In genomic region chr1:19951050-19951679, GRCm38 (mm10) we compare ENCODE assay signal across 16 mouse cellular contexts.
DNase-seq lines count a peak whose midpoint lies in the region; ATAC-seq and TF ChIP-seq lines count a peak whose summit lies in the region.
"Had no signal": no experiment of that assay in that cellular context is flagged by ENCODE, and none has a peak within 500 bp of the region (broad histone marks: within the 10 kb centered on the region; RNA-seq: fewer than 3 reads in every experiment).

No protein-coding gene starts in this region.

- H3K9ac ChIP-seq in kidney, postnatal 0 days (ENCODE audit: low read depth, low read length): no peak overlapping the region
- H3K9ac ChIP-seq in embryonic facial prominence, embryonic 13.5 days: no peak overlapping the region
- H3K9ac ChIP-seq in neural tube, embryonic 14.5 days (replicated peaks; ENCODE audit: low read depth, low read length): no peak overlapping the region
- H3K9ac ChIP-seq: limb, embryonic 12.5 days had no signal

- ATAC-seq in kidney, postnatal 0 days (replicated peaks; ENCODE audit: low FRiP score, low read depth): no peak
- no peak for ATAC-seq in embryonic facial prominence, embryonic 13.5 days (ENCODE audit: insufficient number of reproducible peaks, insufficient read depth, low FRiP score, low TSS enrichment, low read depth)
- peak; percentile 93 for ATAC-seq in neural tube, embryonic 14.5 days (ENCODE audit: low read depth)
- ATAC-seq: forebrain, embryonic 16.5 days had no signal

- DNase-seq in kidney, postnatal 0 days (ENCODE audit: low spot score): no peak
- no peak for DNase-seq in kidney, adult 18-20 months
- DNase-seq in midbrain, embryonic 10.5 days (ENCODE audit: low spot score): no peak
- no peak for DNase-seq in heart, adult 8-10 months (ENCODE audit: low spot score)
- no peak for DNase-seq in cerebellum, postnatal 14 days
- no peak for DNase-seq in yolk sac, embryonic 10.5 days (ENCODE audit: low spot score)
- DNase-seq: gastrocnemius, postnatal 36 days; heart, postnatal 10 days; kidney, postnatal 14 days; lung, postnatal 10 days; right cerebral cortex, postnatal 25 days; thymus, postnatal 36 days had no signal

- H3K9me3 ChIP-seq in kidney, postnatal 0 days (replicated peaks; ENCODE audit: low read length): no peaks in the 10 kb centered on the region
- no peaks in the 10 kb centered on the region for H3K9me3 ChIP-seq in embryonic facial prominence, embryonic 13.5 days
- H3K9me3 ChIP-seq in midbrain, embryonic 10.5 days (replicated peaks): no peaks in the 10 kb centered on the region
- H3K9me3 ChIP-seq in neural tube, embryonic 14.5 days (ENCODE audit: control insufficient read depth, low read length): no peaks in the 10 kb centered on the region
- H3K9me3 ChIP-seq: limb, embryonic 12.5 days had no signal

- H3K4me2 ChIP-seq in kidney, postnatal 0 days (ENCODE audit: low read length): peak overlapping the region; percentile 38
- H3K4me2 ChIP-seq in embryonic facial prominence, embryonic 13.5 days: peak overlapping the region; percentile 48
- H3K4me2 ChIP-seq in neural tube, embryonic 14.5 days (ENCODE audit: low read depth, low read length): peak overlapping the region; percentile 11; the same call in 1 of the 2 replicates
- H3K4me2 ChIP-seq: limb, embryonic 12.5 days had no signal

- no peak for TF ChIP-seq CTCF in kidney, postnatal 0 days (IDR thresholded peaks at IDR 0.05; ENCODE audit: low read depth)

- no peaks in the 10 kb centered on the region for H3K27me3 ChIP-seq in kidney, postnatal 0 days (ENCODE audit: insufficient read depth, low read length)
- no peaks in the 10 kb centered on the region for H3K27me3 ChIP-seq in embryonic facial prominence, embryonic 13.5 days
- H3K27me3 ChIP-seq in midbrain, embryonic 10.5 days (ENCODE audit: low read depth, poor library complexity, severe bottlenecking): peaks cover 32% of the 10 kb centered on the region
- no peaks in the 10 kb centered on the region for H3K27me3 ChIP-seq in neural tube, embryonic 14.5 days (ENCODE audit: control insufficient read depth, insufficient read depth, low read length)
- H3K27me3 ChIP-seq: limb, embryonic 12.5 days had no signal

- no peak overlapping the region for H3K27ac ChIP-seq in kidney, postnatal 0 days
- no peak overlapping the region for H3K27ac ChIP-seq in embryonic facial prominence, embryonic 13.5 days
- no peak overlapping the region for H3K27ac ChIP-seq in midbrain, embryonic 10.5 days (replicated peaks)
- H3K27ac ChIP-seq in neural tube, embryonic 14.5 days (ENCODE audit: low read depth, low read length): no peak overlapping the region
- H3K27ac ChIP-seq: limb, embryonic 12.5 days had no signal

- WGBS in kidney, postnatal 0 days: 22% methylated on average over 7 of the region's 7 CpGs
- 7% methylated on average over 7 of the region's 7 CpGs for WGBS in embryonic facial prominence, embryonic 13.5 days
- WGBS in midbrain, embryonic 10.5 days: 19% methylated on average over 7 of the region's 7 CpGs
- 10% methylated on average over 7 of the region's 7 CpGs for WGBS in neural tube, embryonic 14.5 days

- H3K36me3 ChIP-seq in kidney, postnatal 0 days (ENCODE audit: insufficient read depth, low read length): no peaks in the 10 kb centered on the region
- no peaks in the 10 kb centered on the region for H3K36me3 ChIP-seq in embryonic facial prominence, embryonic 13.5 days
- H3K36me3 ChIP-seq in midbrain, embryonic 10.5 days: no peaks in the 10 kb centered on the region
- H3K36me3 ChIP-seq in neural tube, embryonic 14.5 days (ENCODE audit: control insufficient read depth, insufficient read depth, low read length): no peaks in the 10 kb centered on the region
- H3K36me3 ChIP-seq: limb, embryonic 12.5 days had no signal

- H3K4me3 ChIP-seq in kidney, postnatal 0 days (replicated peaks; ENCODE audit: low read depth, low read length): no peak overlapping the region
- peak overlapping the region; percentile 17 for H3K4me3 ChIP-seq in embryonic facial prominence, embryonic 13.5 days
- peak overlapping the region; percentile 27 for H3K4me3 ChIP-seq in midbrain, embryonic 10.5 days
- no peak overlapping the region for H3K4me3 ChIP-seq in neural tube, embryonic 14.5 days (ENCODE audit: low read depth, low read length)
- H3K4me3 ChIP-seq: limb, embryonic 12.5 days had no signal

- H3K4me1 ChIP-seq in kidney, postnatal 0 days (replicated peaks; ENCODE audit: insufficient read depth, low read length): no peaks in the 10 kb centered on the region
- peaks cover 9% of the 10 kb centered on the region; the same call in 1 of the 2 replicates for H3K4me1 ChIP-seq in embryonic facial prominence, embryonic 13.5 days
- H3K4me1 ChIP-seq in midbrain, embryonic 10.5 days: peaks cover 27% of the 10 kb centered on the region
- H3K4me1 ChIP-seq in neural tube, embryonic 14.5 days (ENCODE audit: control insufficient read depth, insufficient read depth, low read length): no peaks in the 10 kb centered on the region

Comparison
In these comparisons a context has a peak if more than half of its experiments do, and no peak if none do; other contexts are left out.
1. H3K4me3 ChIP-seq: peak in embryonic facial prominence, embryonic 13.5 days (single experiment) and midbrain, embryonic 10.5 days (single experiment); none in kidney, postnatal 0 days (single experiment) and neural tube, embryonic 14.5 days (single experiment).
2. Peak in every context shown above with its lines, with median percentiles within 50 percentile points of each other: H3K4me2 ChIP-seq.